Mouse (Mus musculus) megakaryocyte-erythroid progenitor cell, adult 5-6 weeks (primary cell): ENCODE measurements around the gene Twnk. TPM values are rescaled to one million over a fixed set of nuclear protein-coding genes. Genes with fewer than 3 reads are reported as not detected.
A peak's percentile ranks its signal among the peaks of the same experiment; 100 is the strongest.

Experiments
- ATAC-seq: replicated peaks from 2 replicates; pipeline ENCODE4 v1.8.0; 2016; ENCODE audit warnings: mild to moderate bottlenecking, inconsistent platforms; ENCODE audit not compliant: severe bottlenecking, poor library complexity, low FRiP score, low TSS enrichment
- total RNA-seq, 2 experiments: library from RNA; stranded (forward) in 1 of 2; stranded (reverse) in 1 of 2; fragments of 200-1000, 215-1000 nt in 1 of 2; fragments of >200 nt in 1 of 2; fragmentation: Nextera tagmentation in 1 of 2; gene quantifications; 2 replicates each; pipeline ENCODE4 v1.2.3; 2014 to 2017

Twnk gene
- total RNA-seq, 2 experiments from 2014 or later: 32.5 to 32.6 TPM

- no peak for ATAC-seq
Observed at GRCm38 (mm10) chr19:44997786-44998185, 7.7 kb upstream of the Twnk start.

DNA sequence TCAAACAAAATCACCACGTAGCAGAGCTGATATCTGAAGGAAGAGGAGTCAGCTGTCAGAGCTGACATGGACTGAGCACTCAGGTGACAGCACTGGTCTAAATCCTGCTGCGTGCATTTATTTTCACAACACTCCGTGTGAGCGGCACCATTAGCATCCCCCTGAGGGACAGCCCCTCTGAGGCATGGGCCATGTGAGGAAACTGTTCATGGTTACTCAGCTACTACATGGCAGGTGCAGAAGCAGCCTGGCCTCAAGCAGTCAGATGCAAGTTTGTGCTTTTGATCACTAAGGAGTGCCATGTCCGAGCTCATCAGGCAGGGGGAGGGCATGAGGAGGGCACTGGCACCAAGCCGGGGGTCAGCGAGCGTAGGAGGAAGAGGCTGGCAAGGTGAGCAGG, 5.8 kb upstream of the Twnk start:
- no peak for ATAC-seq

GRCm38 (mm10) chr19:45002301-45002700, 3.2 kb upstream of the Twnk start:
- ATAC-seq: no peak

DNA sequence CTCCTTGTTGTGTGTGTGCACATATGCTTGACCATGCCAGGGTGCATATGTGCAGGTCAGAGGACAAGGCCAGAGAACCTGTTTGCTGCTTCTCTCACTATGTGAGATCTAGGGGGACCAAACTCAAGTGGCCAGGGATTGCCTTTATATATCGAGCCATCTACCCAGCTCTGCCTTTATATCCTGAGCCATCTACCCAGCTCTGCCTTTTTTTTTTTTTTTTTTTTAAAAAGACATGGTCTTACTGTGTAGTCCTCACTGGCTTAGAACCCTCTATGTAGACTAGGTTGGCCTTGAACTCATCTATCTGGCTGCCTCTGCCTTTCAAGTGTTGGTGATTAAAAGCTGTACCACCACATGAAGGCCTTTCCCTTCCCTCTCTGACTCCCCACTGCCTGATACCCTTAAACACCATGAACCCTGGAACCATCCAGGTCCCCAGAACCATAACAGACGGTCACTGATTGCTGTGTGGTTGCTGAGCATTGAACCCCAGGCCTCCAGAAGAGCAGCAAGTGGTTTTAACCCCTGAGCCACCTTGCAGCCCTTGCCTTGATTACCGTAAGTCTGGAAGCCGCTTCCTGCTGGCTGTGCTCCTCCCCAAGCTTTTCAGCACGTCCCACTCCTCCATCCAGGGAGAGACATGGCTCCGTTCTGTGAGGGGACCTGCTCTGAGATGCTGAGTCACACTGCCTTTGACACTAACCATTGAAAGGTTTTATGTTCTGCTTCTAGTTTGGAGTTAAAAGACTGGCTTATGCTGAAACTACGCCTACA, 1.5 kb upstream of the Twnk start:
- ATAC-seq: no peak

DNA sequence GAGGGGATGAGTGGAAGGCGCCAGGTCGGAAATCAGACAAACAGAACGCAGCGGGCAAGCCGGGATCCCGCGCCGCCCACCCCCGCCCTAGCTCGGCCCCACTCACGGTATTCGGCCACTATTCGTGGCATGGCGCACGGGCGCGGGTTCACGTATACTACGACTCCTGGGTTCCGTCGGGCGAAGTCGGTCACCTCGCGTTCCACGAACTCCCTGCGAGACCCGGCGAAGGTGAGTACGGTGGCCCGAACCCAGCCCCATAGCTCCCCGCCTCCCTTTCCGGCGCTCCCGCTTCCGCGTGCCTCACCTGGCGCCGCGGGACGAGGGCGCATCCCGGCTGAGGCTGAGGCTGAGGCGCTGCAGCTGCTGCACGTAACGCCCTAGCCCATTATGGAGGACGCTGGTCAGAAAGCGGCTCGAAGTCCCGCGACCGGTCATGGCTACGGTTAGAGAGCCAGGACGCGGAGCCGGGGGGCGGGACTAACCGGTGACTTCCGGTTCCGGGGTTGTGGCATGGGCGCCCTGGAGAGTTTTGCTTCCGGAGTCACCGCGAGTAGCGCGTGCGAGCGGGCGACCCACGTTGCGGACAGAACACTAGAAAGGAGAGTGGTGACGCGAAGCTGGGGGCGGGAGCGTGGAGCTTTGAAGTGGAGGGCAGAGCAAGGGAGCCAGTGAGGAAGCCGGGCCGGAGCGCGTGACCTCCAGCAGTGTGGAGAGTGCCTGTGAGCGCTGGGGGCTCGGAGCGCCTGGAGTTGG, 672 bp downstream of the Twnk start, which contains the start of gene Mrpl43:
TSS of gene Mrpl43 (minus strand) at position 486 of the 756 bp plus-strand sequence.
- peak; percentile 88 for ATAC-seq

- ATAC-seq: no peak
Observed at GRCm38 (mm10) chr19:45007021-45007420, 1.6 kb downstream of the Twnk start.

DNA sequence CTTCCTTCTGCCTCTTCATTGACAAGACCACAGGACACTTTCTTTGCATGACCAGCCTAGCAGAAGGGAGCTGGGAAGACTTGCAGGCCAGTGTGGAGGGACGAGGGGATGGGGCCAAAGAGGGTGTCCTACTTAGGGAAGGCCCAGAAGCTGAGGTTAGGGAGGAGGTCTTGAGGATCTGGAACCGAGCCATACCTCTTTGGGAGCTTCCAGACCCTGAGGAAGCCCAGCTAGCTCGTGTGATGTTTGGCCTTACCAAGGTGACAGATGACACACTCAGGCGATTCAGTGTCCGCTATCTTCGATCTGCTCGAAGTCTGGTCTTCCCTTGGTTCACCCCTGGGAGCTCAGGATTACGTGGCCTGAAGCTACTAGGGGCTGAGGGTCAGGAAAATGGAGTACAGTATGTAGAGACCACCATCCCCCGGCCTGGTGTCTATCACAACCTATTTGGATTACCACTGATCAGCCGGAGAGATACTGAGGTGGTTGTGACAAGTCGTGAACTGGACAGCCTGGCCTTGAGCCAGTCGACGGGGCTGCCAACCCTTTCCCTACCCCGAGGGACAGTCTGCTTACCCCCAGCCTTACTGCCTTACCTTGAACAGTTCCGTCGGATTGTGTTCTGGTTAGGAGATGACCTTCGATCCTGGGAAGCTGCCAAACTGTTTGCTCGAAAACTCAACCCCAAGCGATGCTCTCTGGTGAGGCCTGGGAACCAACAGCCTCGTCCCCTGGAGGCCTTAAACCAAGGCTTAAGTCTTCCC, 2.1 kb downstream of the Twnk start:
- no peak for ATAC-seq

GRCm38 (mm10) chr19:45010646-45011045, 5.2 kb downstream of the Twnk start:
- no peak for ATAC-seq

- ATAC-seq: no peak
Observed at GRCm38 (mm10) chr19:45012219-45012618, 6.8 kb downstream of the Twnk start.

- ATAC-seq: no peak
Observed at GRCm38 (mm10) chr19:45012636-45013035, 7.2 kb downstream of the Twnk start.

GRCm38 (mm10) chr19:45013581-45014225, 8.2 kb downstream of the Twnk start:
- ATAC-seq: no peak

GRCm38 (mm10) chr19:45014335-45014971, 9.0 kb downstream of the Twnk start, which contains the start of gene Lzts2:
Gene Lzts2, plus strand, starts transcription at chr19:45014414.
- no peak for ATAC-seq

- 0 out of 2 replicates have a peak, but pooled peaks have one; percentile 9 for ATAC-seq
Observed at GRCm38 (mm10) chr19:45014981-45015402, 9.5 kb downstream of the Twnk start.

- ATAC-seq: peak; percentile 39
Observed at GRCm38 (mm10) chr19:45015518-45016281, 10.2 kb downstream of the Twnk start.

DNA sequence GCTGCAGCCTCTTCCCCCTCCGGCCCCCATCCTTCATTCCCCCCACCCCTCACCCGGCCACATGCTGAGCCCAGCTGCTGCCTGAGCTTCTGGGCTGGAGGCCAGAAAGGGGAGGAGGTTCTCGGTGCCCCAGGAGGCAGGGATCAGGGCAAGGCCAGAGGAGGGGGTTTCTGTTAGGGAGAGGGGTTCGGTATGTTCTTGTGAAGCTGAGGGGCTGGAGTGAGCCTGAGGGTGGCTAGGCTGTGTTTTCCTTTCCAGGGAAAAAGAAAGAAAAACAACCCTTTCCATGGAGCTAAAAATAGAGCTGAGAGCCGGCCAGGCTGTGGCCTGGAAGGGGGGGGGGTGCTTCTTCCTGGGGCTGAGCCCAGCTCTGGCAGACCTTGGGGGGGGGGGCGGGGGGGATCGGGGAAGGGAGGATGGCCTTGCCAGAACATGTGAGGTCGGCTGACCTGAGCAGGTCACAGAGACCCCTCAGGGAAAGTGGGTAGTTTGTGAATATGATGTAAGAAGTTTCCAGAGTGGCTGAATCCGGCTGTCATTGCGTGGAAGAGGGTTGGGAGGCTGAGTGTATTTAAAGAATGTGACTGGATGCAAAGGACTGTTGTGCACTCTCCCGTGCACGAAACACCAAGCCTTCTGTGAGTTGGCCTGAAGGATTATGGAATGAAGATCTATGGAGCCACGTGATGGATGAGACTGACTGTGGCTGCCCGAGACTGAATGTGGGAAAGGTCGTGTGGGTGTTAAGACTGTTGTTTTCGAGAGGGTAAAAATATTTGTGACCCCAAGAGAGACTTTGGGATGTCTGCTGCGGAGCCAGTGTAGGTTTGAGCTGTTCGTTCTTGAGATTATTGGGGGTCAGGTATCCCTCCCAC, 11.1 kb downstream of the Twnk start:
- ATAC-seq: no peak; the same call in 1 of the 2 replicates

DNA sequence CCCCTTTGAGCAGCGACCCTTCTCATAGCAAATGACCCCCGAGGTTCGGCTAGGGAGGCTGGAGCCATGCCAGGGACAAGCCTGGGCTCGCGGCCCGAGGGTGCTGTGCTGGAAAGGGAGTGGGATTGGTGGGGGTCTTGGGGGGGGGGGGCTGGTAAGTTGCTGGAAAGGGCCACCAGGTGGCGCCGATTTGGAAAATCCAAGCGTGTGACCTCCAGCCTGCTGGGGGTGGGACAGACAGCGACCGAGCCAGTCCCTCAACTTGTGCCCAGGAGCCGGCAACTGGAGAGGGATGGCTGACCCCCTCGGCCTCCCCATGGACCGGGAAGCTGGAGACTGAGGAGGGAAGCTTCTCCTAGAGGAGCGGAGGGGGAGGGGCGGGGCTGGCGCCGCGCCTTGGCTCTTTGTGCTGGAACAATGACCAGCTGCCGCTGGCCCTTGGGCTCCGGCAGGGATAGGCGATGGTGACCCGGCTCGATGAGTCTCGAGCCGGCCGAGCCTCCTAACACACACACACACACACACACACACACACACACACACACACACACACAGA, 11.8 kb downstream of the Twnk start:
- no peak for ATAC-seq

GRCm38 (mm10) chr19:45017909-45018308, 12.4 kb downstream of the Twnk start:
- no peak for ATAC-seq
